Mouse (Mus musculus) small intestine, adult 2 months (tissue): Measurements from ENCODE around the gene Mgme1. TPM values are rescaled to one million over a fixed set of nuclear protein-coding genes. Genes with fewer than 3 reads are reported as not detected.

ENCODE experiments used
- H3K27ac ChIP-seq: fragments of 200-500 bp; 2 replicates; pipeline ENCODE4 v1.5.1; 2012; ENCODE audit warnings: low read depth, low read length, control low read depth, inconsistent platforms; ENCODE audit not compliant: insufficient read depth
- H3K27me3 ChIP-seq: fragments of 200-500 bp; 2 replicates; pipeline ENCODE4 v1.6.1; 2012; ENCODE audit warnings: mild to moderate bottlenecking, moderate library complexity, low read length, inconsistent platforms; ENCODE audit not compliant: control insufficient read depth, insufficient read depth
- H3K36me3 ChIP-seq: fragments of 200-500 bp; 2 replicates; pipeline ENCODE4 v1.6.1; 2012; ENCODE audit warnings: mild to moderate bottlenecking, low read length, control low read depth, inconsistent platforms; ENCODE audit not compliant: control insufficient read depth, insufficient read depth
- H3K4me1 ChIP-seq: fragments of 200-500 bp; 2 replicates; pipeline ENCODE4 v1.6.1; 2012; ENCODE audit warnings: low read length, inconsistent platforms, mixed read lengths; ENCODE audit not compliant: control insufficient read depth, insufficient read depth, insufficient read length
- H3K4me3 ChIP-seq: fragments of 200-500 bp; 2 replicates; pipeline ENCODE4 v1.5.1; 2012; ENCODE audit warnings: low read depth, mild to moderate bottlenecking, control low read depth, inconsistent platforms, low read length, moderate library complexity
- CTCF ChIP-seq: fragments of 200-500 bp; IDR thresholded peaks from 2 replicates; pipeline ENCODE4 v1.5.1; 2012; ENCODE audit warnings: low read depth, mild to moderate bottlenecking, control low read depth, inconsistent platforms, low read length, moderate library complexity, mixed read lengths; ENCODE audit not compliant: insufficient replicate concordance, insufficient read length; ENCODE audit errors: extremely low read depth
- POLR2A ChIP-seq: fragments of 200-500 bp; IDR thresholded peaks from 2 replicates; pipeline ENCODE4 v1.6.1; 2012; ENCODE audit warnings: low read depth, mild to moderate bottlenecking, control low read depth, inconsistent platforms, low read length, moderate library complexity
- WGBS: fragments of 180-500 bp; shearing (Covaris S2); methylation state at CpG from one replicate; pipeline ENCODE4 v1.1.7; 2018; 5-methylcytosine and 5-hydroxymethylcytosine counted together
- polyA plus RNA-seq: library from polyadenylated mRNA; depleted of rRNA; stranded (reverse); fragments of >200 nt; gene quantifications from 2 replicates; pipeline ENCODE4 v1.2.3, GENCODE M21; 2012

Gene Mgme1
- polyA plus RNA-seq, 1 experiment: 1.9 TPM

GRCm38 (mm10) chr2:144305721-144306294 is 35.3 kb downstream of the Mgme1 start:
- H3K4me3 ChIP-seq: no peak overlapping the region
- 71% methylated on average over 18 of the region's 18 CpGs for WGBS
- peaks cover 3% of the 10 kb centered on the region; the same call in 1 of the 2 replicates for H3K36me3 ChIP-seq
- no peaks in the 10 kb centered on the region for H3K27me3 ChIP-seq
- no peak for TF ChIP-seq POLR2A
- TF ChIP-seq CTCF: peak; percentile 17; the same call in 1 of the 2 replicates
- H3K27ac ChIP-seq: no peak overlapping the region
- H3K4me1 ChIP-seq: peaks cover 20% of the 10 kb centered on the region

- Histone ChIP-seq H3K27ac (0 out of 2 replicates have a peak overlapping the region, but pooled peaks have one; percentile 33), H3K36me3 (peaks cover 4% of the 10 kb centered on the region; the same call in 1 of the 2 replicates), H3K4me1 (peaks cover 11% of the 10 kb centered on the region; the same call in 1 of the 2 replicates), H3K27me3 (no peaks in the 10 kb centered on the region), H3K4me3 (no peak overlapping the region)
- WGBS: 22% methylated on average over 8 of the region's 8 CpGs
- TF ChIP-seq CTCF (no peak), POLR2A (no peak)
Measured at GRCm38 (mm10) chr2:144308561-144308960, 38.1 kb downstream of the Mgme1 start.

GRCm38 (mm10) chr2:144310273-144310672 is 39.8 kb downstream of the Mgme1 start:
- 64% methylated on average over 5 of the region's 5 CpGs for WGBS
- TF ChIP-seq CTCF (no peak), POLR2A (no peak)
- Histone ChIP-seq H3K4me3 (no peak overlapping the region), H3K27ac (no peak overlapping the region), H3K4me1 (peaks cover 5% of the 10 kb centered on the region; the same call in 1 of the 2 replicates), H3K27me3 (no peaks in the 10 kb centered on the region), H3K36me3 (peaks cover 5% of the 10 kb centered on the region; the same call in 1 of the 2 replicates)

GRCm38 (mm10) chr2:144311372-144311771 is 40.9 kb downstream of the Mgme1 start:
- 76% methylated on average over 2 of the region's 2 CpGs for WGBS
- H3K4me1 ChIP-seq: peaks cover 3% of the 10 kb centered on the region; the same call in 1 of the 2 replicates
- H3K36me3 ChIP-seq: peaks cover 4% of the 10 kb centered on the region; the same call in 1 of the 2 replicates
- TF ChIP-seq CTCF (no peak), POLR2A (no peak)
- no peak overlapping the region for H3K4me3 ChIP-seq
- no peaks in the 10 kb centered on the region for H3K27me3 ChIP-seq
- H3K27ac ChIP-seq: no peak overlapping the region

- TF ChIP-seq CTCF (no peak), POLR2A (no peak)
- Histone ChIP-seq H3K4me1 (no peaks in the 10 kb centered on the region), H3K36me3 (no peaks in the 10 kb centered on the region), H3K4me3 (no peak overlapping the region), H3K27me3 (no peaks in the 10 kb centered on the region), H3K27ac (no peak overlapping the region)
- WGBS: 72% methylated on average over 3 of the region's 3 CpGs
Measured at GRCm38 (mm10) chr2:144324218-144324617, 53.8 kb downstream of the Mgme1 start.

- H3K36me3 ChIP-seq: no peaks in the 10 kb centered on the region
- no peak overlapping the region for H3K27ac ChIP-seq
- H3K4me1 ChIP-seq: peaks cover 7% of the 10 kb centered on the region
- 0 out of 2 replicates have a peak overlapping the region, but pooled peaks have one; percentile 35 for H3K4me3 ChIP-seq
- TF ChIP-seq CTCF (no peak), POLR2A (no peak)
- H3K27me3 ChIP-seq: 0 out of 2 replicates have a peak, but pooled peaks cover 2% of the 10 kb centered on the region
- 56% methylated on average over 10 of the region's 10 CpGs for WGBS
Measured at GRCm38 (mm10) chr2:144329451-144329850, 59.0 kb downstream of the Mgme1 start.

GRCm38 (mm10) chr2:144329937-144330336 is 59.5 kb downstream of the Mgme1 start:
- Histone ChIP-seq H3K27me3 (0 out of 2 replicates have a peak, but pooled peaks cover 2% of the 10 kb centered on the region), H3K36me3 (no peaks in the 10 kb centered on the region), H3K4me3 (peak overlapping the region; percentile 79), H3K4me1 (peaks cover 7% of the 10 kb centered on the region), H3K27ac (peak overlapping the region; percentile 65; the same call in 1 of the 2 replicates)
- TF ChIP-seq POLR2A (no peak), CTCF (no peak)
- 45% methylated on average over 10 of the region's 10 CpGs for WGBS
